Mouse (Mus musculus) CD8-positive naive resting alpha-beta T cell, adult 2 months (primary cell): ENCODE data around the gene Olfr487.
"Not testable (repeated sequence)": the region's sequence is repeated elsewhere in the genome, so short reads cannot be mapped to it uniquely, and the experiment has no call there.

Source experiments
- DNase-seq, 2 experiments: peaks; one replicate each; pipeline ENCODE4 v3.0.0; 2022; ENCODE audit warnings: low read depth in 2 of 2, low spot score in 2 of 2

Gene Olfr487

GRCm38 (mm10) chr7:108214536-108214935 is at the start of gene Olfr487:
Gene Olfr487, minus strand, starts transcription at chr7:108214636.
- DNase-seq: not testable (repeated sequence)

GRCm38 (mm10) chr7:108258247-108258646 is 43.8 kb upstream of the Olfr487 start, which contains the start of gene Olfr488:
Gene Olfr488, minus strand, starts transcription at chr7:108258347.
- DNase-seq: no peak

DNA sequence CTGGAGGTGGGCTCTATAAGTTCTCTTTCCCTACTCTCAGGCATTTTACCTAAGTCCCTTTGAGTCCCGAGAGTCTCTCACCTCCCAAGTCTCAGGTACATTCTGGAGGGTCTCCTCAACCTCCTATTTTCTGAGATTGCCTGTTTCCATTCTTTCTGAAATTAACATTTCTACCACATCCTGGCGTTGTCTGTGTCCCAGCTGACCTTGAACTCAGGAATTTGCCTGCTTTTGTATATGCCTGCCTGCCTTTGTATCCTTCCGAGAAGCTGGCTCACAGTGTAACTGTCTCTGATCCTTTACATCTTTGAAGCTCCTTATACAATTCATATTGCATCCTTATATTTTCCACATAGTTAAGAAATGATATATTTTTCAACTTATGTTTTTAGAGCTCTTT is 19.1 kb upstream of the Olfr487 start:
- DNase-seq: no peak

GRCm38 (mm10) chr7:108196938-108197337 is 17.5 kb downstream of the Olfr487 start:
- DNase-seq: no peak

GRCm38 (mm10) chr7:108196337-108196736 is 18.1 kb downstream of the Olfr487 start:
- DNase-seq: not testable (repeated sequence)

- DNase-seq: not testable (repeated sequence)
Observed at GRCm38 (mm10) chr7:108192714-108193113, 21.7 kb downstream of the Olfr487 start.

GRCm38 (mm10) chr7:108191196-108191595 is 23.2 kb downstream of the Olfr487 start:
- not testable (repeated sequence) for DNase-seq

- not testable (repeated sequence) for DNase-seq
Observed at GRCm38 (mm10) chr7:108185237-108185636, 29.2 kb downstream of the Olfr487 start.

GRCm38 (mm10) chr7:108184401-108184800 is 30.0 kb downstream of the Olfr487 start:
- not testable (repeated sequence) for DNase-seq

DNA sequence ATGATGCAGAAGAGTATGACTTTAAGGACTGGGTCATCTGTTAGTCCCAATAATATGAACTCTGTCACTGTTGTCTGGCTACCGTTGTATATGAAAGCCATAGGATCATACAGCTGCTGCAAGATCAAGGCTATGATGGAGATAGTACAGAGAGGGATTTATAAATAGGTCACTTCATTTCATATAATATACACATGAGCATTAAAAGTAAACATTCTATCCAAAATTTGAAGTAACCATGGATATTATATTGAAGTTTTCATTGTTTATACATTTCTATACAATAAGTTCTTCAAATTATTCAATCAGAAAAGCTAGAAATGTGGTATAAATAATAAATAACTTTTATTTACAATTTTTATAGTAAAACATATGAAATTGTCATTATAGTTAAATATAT is 41.8 kb downstream of the Olfr487 start, which contains the start of gene Olfr486:
Gene Olfr486 (minus strand): TSS at position 101 of the 400 bp plus-strand sequence.
- DNase-seq: not testable (repeated sequence)

DNA sequence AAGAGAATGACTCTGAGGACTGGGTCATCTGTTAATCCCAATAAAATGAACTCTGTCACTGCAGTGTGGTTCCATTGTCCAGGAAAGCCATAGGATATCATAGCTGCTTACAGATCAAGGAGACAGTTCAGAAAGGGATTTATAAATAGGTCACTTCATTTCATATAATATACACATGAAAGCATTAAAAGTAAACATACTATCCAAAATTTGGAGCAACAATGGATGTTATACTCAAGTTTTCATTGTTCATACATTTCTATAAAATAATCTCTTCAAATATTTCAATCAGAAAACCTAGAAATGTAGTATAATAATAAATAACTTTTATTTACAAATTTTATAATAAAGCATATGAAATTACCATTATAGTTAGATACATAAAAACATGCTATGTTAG is 54.7 kb downstream of the Olfr487 start, which contains the start of gene Olfr485:
Gene Olfr485 (minus strand): TSS at position 101 of the 400 bp plus-strand sequence.
- no peak for DNase-seq
